Mouse (Mus musculus) CD4-positive, CD25-positive, alpha-beta regulatory T cell (primary cell): ENCODE measurements around the gene Gm5936. TPM values are rescaled to one million over a fixed set of nuclear protein-coding genes. Genes with fewer than 3 reads are reported as not detected.

Experiments used
- polyA plus RNA-seq: library from polyadenylated mRNA; unstranded; fragments of 100-300 nt; shearing (Covaris generic); gene quantifications from one replicate; pipeline ENCODE4 v1.2.1, GENCODE M21; 2017

Gene Gm5936
- polyA plus RNA-seq = not detected

GRCm38 (mm10) chrX:74836842-74837522 lies at the start of gene Gm5936:
Gene Gm5936 (plus strand): TSS chrX:74837196.

Other genes with a start within 250 kb of the Gm5936 start
- not detected for gene Olfr1325, start 244.5 kb upstream of the Gm5936 start, polyA plus RNA-seq
- not detected for gene Gm5640, start 191.6 kb upstream of the Gm5936 start, polyA plus RNA-seq
- gene Gm6890, start 96.3 kb upstream of the Gm5936 start, polyA plus RNA-seq = not detected
- gene Gab3, start 248.3 kb downstream of the Gm5936 start, polyA plus RNA-seq = 11.4 TPM